Mouse (Mus musculus): ENCODE measurements at regions not wholly inside any gene's neighbourhood (a gene's known extent, or its start where the extent isn't known, plus 50 kb on each side); places are given as distances from the start of the nearest gene placed in this dataset.

DNA sequence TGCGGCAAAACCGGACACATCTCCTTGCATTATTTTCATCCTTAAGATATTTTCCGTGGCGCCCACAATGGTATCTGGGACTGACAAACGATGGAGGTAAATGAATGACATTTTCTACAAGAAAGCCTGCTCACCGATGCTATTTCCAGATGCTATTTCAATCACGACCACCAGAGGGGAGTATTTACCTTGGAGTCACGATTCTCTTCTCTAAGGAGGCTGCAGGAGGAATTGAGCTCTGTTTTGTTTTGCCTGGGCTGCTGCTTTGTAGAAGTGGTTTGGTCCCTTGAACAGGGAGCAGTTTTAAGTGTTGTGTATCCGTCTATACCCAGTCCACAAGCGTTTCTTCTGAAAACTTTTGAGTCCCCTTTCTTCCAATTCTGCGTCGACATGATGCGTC, 128.7 kb upstream of the Itga1 start:
- peak; percentile 45 for DNase-seq

DNA sequence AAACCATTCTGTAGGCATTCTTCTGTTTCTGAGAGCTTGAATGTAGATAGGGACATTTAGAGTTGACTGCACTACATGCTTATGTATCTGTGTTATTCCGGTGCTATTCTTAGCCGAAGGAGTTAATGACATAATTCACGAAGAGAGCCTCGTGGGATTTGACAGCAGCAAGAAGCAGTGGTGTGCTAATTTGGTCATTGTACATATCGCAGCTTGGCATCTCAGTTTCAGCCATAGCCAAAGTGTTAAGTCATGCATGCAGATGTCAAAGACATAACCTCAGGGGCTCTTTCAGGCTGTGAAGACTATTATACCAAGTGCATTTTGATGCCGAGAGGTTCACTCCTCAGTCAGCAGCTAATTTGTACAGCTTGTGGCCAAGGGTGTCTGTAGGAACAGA, 125.1 kb upstream of the Itga1 start:
- DNase-seq = no peak

DNA sequence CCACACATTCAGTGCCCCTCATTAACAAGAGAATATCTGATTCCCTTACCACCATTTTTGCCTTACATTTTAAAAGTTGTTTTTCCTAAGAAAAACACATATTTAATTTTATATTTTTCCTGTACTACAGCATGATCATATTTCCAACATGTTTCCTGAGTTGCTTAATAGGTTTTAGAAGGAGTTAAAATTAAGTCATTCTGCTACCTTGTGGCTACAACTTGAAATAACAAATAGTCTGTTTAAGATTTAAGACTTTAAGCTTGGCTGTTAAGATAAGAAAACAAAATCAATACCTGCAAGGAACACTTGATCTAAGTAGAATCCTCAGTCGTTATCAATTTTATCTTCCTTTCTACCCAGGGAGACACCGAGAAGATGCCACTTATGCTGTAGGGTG, 117.9 kb upstream of the Itga1 start:
- DNase-seq = no peak

DNA sequence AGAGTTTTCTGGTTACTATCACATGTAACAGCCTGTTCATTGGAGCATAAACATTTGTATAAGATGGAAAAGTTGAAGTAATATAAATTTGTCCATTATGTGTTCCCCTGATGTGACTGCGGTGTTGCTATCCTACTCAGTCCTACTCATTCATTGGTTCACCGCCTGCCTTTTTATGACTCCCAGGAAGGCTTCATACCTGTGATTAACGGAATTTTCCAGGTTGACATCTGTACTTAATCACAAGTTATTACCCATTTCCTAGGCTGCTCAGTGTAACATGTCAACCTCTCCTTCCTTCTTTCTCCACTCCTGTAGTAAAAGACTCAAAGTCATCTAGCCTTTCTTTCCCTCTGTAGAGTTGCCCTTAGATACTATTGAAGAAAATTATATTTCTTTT, 109.5 kb upstream of the Itga1 start:
- DNase-seq = no peak

DNA sequence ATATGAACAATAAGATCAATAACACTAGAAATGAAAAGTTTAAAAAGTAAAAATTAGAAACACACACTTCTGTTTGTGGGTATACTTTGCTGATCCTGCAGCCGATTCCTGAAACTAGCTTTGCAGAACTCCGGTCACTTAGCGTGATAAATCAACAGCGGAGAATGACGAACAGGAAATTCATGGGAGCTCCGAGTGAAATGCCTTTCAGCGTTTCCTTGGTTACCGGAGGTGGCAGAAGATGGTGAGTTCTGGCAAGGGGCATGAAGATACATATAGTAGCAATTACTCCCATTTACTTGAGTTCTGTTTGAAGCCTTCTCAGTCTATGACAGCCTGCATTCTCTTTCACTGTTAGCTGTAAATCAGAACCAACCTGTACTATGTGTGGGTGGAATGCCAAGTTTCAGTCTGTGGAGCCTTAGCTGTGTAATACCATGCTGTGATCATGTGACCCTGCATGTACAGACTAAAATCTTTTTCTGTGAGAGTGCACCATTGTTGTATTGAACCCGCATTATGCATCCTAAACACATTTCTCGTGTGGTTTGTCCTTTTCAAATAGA, 109.0 kb upstream of the Itga1 start:
- peak; percentile 1 for DNase-seq

DNA sequence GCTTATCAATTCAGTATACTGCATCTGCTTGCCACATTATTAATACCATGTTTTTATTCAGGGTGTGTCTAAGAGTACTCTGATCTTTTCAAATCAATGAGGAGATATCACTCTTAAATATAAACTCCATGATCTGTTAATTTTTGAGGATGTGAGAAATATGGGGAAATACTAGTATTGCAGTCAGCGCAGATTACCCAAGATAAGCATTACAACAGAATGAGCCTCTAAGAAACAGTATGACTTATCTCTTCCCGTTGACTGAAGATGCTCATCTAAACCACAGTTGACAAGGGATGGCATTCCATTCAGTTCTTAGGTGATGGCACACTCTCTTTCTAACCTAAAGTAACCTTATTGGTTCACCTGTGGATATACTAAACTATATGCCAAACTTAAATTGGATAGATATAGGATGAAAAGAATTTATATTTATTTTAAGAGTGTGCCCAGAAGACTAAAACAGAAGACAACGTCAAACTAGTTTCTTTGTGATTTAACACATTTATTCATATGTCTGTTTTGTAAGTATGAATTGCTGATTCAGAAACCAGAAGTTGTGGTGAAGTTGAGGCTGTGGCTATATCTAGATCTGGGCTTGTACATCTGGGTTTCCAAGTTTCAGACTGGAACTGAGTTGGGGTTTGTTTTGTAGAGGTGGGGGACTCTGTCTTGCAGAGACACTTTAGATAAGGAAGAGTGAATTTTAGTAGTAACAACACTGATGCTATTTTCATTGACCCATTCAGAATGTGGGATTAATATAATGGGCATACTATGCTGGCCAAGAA, 107.8 kb upstream of the Itga1 start:
- DNase-seq = no peak

DNA sequence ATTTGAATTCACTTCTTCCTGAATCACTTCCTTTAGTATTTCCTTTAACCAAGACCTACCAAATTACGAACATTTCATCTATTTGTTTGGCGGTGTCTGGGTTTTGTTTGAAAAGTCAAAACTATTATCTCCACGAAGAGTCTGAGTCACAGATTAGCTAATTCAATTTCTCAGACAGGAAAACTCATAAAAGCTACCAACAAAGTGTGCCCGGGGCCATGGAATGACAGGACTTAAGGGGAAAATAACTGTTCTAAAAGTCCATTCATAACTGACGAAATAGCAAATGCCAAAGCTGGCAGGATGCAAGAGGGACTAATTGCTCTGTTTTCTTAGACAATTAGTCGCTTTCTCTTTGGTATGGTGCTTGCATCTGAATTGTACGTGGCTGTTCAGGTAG, 105.0 kb upstream of the Itga1 start:
- no peak for DNase-seq

DNA sequence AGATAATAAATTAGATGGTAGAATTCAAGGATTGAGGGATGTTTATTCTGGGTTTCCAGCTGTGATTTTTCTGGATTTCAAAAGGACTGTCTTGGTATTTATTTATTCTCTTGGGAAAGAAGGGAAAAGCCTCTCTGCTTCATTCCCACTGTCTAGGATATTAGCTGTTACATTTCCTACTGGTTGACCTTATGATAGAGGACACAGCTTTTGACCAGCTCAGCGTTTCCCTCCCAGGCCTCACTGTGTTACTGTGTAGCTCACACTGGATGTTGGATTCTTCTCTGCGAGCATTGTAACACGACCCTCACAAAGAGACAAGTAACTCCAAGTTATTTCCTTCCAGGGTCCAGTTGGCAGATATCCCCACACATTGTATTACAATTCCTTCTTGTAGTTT, 97.4 kb upstream of the Itga1 start:
- DNase-seq = no peak

DNA sequence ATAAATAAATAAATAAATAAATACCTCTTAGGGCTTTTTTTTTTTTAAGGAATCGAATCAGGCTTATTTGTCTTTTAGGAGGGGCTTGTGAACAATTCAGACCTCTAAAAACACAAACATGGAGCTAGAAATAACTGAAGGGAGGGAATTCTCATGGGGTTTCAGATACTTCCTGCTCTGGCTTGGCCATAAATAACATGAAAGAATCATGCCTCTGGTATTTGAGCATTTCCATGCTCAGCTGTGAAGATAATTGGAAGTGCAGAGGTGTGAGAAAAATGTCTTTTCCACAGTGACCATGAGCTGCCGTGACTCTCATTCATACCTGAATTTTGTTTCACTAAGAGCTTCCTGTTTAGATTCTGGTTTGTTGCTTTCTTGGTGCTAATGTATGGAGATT, 86.3 kb upstream of the Itga1 start:
- DNase-seq = no peak

DNA sequence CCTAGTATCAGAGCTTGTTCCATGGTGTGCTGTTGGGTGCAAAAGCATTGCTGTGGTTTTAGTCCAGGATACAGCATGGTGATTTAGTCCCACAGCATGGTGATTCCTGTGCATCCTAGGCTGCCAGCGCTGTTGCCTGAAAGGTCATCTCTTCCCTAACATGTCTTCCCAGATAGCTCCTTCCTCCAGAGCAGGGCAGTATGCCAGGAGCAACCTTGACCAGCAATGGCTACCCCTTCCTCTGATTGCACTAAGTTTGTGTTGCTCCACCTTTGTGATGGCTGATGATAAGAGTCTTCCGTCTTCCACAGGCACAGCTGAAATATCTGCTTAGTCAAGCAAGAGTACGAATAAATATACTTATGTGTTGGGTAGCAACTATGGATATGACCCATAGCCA, 85.6 kb upstream of the Itga1 start:
- DNase-seq = no peak

DNA sequence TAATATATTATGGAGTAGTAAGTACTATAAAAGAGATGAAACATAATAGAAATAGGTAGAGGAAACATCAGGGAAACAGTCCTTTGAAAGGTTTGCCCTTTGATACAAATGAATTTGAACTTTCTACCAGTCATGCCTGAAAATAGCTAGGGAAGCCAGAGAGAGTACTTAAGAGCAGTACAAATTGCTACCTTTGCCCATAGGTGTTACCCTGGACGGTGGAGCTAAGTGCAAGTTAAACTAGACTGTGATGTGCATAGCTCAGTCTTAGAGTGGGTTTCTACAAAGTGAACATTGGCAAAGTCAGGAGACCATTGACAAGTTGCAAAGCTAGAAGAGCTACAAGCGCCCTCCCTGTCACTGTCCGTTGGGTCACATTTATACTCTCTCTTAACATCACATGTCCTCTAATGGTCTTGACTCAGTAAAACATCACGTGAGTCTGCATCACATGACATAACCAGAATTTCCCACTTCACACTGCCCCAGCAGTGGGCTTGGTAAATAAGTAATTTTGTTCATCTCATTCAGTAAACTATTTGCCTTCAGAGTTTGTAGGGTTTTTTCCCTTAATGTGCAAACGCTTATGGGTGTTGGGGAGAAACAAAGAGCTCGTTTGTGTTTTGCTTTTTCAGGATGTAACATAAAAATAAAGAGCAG, 80.6 kb upstream of the Itga1 start:
- DNase-seq = no peak

DNA sequence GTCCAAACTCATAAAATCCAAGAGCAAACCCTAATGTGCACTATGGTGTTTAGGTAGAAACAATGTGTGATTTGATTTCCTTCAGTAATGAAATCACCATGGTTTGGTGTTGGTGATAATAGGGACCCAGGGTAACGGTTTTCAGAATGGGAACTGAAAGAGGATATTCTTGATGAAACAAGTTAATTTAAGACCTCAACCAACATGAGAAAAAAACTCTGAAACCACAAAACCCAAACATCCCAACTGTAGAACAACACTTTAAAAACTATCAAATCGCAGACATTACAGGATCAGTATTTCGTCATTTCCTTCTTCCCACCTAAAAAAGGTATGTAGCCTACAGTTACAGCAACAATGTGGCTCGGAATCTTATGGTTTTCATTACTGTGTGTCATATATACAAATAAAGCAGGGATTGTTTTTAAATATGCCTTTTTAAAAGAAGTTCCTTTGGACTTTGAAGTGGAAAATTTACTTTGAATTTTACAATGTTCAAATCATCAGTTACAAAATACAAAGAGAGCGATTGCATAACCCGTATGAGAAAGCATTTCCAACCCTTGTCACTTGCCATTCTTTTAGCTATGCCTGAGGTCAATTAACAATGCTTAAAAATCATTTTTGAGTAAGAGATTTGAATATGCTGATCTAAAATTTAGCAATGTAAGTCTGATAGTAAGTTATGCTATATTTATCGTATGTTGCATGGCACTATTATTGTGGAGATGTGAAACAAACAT, 76.6 kb upstream of the Itga1 start:
- DNase-seq = no peak

DNA sequence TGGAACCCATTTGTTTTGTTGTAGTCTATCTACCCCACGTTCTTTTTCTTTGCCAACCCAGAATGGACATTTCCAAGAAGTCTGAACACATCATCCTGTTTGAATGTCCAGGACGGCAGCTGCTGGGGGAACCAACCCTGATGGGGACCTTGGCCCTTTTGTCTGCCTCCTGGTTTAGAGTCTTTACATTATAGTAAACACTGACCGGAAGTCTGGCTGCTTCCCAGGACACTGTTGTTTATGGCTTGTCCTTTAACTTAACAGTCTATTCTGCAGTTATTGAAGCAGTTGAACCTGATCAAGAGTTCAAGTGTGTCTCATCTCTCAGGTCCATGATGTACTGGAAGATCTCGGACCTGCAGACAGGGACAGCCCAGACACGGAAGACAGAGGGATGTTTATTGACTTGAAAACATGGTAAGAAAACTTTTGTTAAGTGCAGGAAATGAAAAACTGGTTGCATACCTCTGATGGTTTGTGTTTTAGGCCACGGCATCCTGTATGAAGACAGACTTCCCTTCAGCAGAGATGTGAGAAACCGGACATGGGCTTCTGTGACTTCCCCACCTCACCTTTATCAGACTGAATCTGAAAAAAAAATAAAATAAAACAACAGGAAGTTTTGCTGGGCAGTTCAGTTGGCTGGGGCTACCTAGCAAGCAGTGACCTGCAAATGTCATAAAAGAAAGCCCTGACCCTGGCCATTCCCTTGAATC, 69.7 kb upstream of the Itga1 start:
- DNase-seq = no peak

DNA sequence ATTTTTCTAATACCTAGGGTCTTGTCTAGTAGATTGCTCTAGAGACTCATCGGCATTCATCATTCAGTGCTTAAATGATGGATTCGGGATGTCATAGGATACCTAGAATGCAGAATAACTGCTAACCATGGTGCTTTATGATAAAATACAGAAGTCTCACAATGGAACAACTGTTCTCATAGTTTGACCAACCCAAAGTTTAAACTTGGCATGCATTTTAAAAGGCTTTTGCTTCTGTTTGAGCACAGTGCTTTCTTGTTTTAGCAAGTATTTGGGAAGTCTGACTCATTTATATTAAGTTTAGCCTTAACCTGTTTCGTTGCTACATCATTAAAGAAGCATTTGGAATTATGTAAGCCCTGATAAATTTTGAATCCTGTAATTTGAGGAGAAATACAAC, 64.2 kb upstream of the Itga1 start:
- no peak for DNase-seq

DNA sequence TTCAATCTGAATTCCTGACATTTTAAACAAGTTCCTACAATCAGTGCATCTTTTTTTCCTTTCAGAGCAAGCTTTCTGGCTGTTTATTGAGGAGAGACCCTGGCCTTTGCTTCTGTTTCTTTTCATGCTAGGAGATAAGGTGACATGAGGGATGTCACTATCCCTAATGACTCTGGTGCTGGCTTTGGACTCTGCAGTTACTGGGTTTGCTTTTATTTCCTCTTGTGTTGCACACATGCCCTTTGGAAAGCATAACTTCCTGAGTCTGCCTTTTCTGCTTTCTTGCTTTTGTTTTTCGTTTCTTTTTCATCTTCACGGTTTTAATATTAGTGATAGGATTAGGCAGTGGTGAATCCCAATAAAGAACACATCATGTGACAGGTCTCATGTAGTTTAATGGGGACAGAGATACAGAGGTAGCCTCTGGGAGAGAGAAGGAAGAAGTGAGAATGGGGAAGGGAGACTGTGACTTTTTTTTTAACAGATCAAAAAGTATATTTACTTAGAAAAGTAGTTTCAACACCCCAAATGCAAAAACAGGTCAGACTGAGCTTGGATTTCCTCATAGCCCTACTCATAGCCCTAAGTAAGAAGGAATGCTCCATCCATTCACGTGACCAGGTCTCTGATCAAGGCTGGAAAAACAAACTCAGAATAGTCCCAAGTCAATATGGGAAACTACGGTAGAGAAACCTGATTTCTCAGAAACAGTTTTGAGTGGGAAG, 61.1 kb upstream of the Itga1 start:
- no peak for DNase-seq

DNA sequence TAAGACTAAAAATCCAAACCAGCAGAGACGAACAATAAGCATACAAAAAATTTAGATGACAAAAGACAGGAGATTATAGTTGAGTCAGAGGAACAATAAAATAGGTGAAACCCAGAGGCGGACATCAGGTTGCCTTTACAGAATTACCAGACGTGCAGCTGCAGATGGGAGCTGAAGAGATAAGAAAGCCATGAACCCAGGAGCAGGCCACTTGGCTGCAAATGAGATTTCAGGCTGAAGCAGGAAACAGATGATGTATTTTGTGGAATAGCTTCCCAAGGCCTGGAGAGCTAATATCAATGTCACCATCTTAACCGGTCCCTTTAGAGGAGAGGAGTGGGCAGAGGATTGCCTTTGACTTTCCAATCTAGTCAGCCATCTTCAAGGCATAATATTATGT, 57.6 kb upstream of the Itga1 start:
- DNase-seq = no peak

All from right cerebral cortex, adult 18-20 months (tissue).